Mouse (Mus musculus) forebrain, embryonic 15.5 days (tissue): Measurements from ENCODE around the gene Frmd4b. TPM values are rescaled to one million over a fixed set of nuclear protein-coding genes. Genes with fewer than 3 reads are reported as not detected.
A peak's percentile ranks its signal among the peaks of the same experiment; 100 is the strongest.

Experiments used
- ATAC-seq: fragments of 200-750 bp; cut with Nextera tagmentation; replicated peaks from 2 replicates; pipeline ENCODE4 v1.8.0; 2017; ENCODE audit warnings: mild to moderate bottlenecking, moderate TSS enrichment, moderate library complexity
- H3K27ac ChIP-seq: fragments of 300-500 bp; sonication (generic); replicated peaks from 2 replicates; pipeline ENCODE4 v1.5.1; 2015; ENCODE audit warnings: mild to moderate bottlenecking, inconsistent platforms
- H3K27me3 ChIP-seq: fragments of 300-500 bp; sonication (generic); 2 replicates; pipeline ENCODE4 v1.6.1; 2015; ENCODE audit warnings: inconsistent platforms
- H3K36me3 ChIP-seq: fragments of 300-500 bp; sonication (generic); 2 replicates; pipeline ENCODE4 v1.6.1; 2015; ENCODE audit warnings: mild to moderate bottlenecking, inconsistent platforms
- H3K4me1 ChIP-seq: fragments of 300-500 bp; sonication (generic); 2 replicates; pipeline ENCODE4 v1.6.1; 2015; ENCODE audit warnings: inconsistent platforms
- H3K4me2 ChIP-seq: fragments of 300-500 bp; sonication (generic); replicated peaks from 2 replicates; pipeline ENCODE4 v1.6.1; 2015; ENCODE audit warnings: mild to moderate bottlenecking, inconsistent platforms
- H3K4me3 ChIP-seq: fragments of 300-500 bp; sonication (generic); 2 replicates; pipeline ENCODE4 v1.5.1; 2015; ENCODE audit warnings: mild to moderate bottlenecking, inconsistent platforms
- H3K9ac ChIP-seq: fragments of 300-500 bp; sonication (generic); replicated peaks from 2 replicates; pipeline ENCODE4 v1.6.1; 2015; ENCODE audit warnings: mild to moderate bottlenecking, inconsistent platforms
- H3K9me3 ChIP-seq: fragments of 300-500 bp; sonication (generic); 2 replicates; pipeline ENCODE4 v1.6.1; 2016; ENCODE audit warnings: inconsistent platforms
- whole genome bisulfite sequencing: fragments of 180-500 bp; shearing (Covaris S2); methylation state at CpG from one replicate; pipeline ENCODE4 v1.1.7; 2015; ENCODE audit warnings: mixed read lengths; 5-methylcytosine and 5-hydroxymethylcytosine counted together
- polyA plus RNA-seq: library from polyadenylated mRNA; unstranded; fragments of >200 nt; fragmentation: Nextera tagmentation; extraction: Ambion mirVana; gene quantifications from 2 replicates; pipeline ENCODE4 v1.2.1, GENCODE M21; 2015

The Frmd4b gene
- 49.0 and 51.0 TPM in 2 replicates for polyA plus RNA-seq

DNA sequence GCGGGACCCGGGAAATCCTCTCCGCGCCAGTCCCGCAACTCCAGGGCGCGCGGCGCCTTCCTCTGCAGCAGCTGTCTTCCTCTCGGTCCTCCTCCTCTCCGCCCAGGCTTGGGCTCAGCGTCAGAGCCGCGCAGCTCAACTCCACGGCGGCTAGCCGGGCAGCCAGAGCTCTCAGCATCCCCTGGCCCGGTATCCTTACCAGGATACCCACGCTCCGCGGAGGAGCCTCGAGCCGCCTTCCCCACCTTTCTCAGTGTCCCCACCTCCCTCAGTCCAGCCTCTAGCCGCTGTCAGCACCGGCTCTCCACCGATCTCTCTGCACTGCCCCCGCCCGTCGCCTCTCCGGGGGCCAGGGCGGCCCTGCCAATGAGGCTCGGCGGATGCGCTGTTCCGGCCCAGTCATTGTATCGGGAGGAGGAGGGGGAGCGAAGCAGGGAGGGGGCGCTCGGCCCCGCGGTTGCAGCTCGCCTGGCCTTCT lies at the start of gene Frmd4b:
Gene Frmd4b (minus strand): TSS at position 276 of the 478 bp plus-strand sequence.
- Histone ChIP-seq H3K9me3 (no peaks in the 10 kb centered on the region), H3K4me1 (peaks cover 42% of the 10 kb centered on the region), H3K9ac (peak within 1 kb of the TSS; percentile 91), H3K4me2 (peak within 1 kb of the TSS; percentile 70), H3K36me3 (no peaks in the 10 kb centered on the region), H3K27ac (peak within 1 kb of the TSS; percentile 99), H3K4me3 (peak within 1 kb of the TSS; percentile 94), H3K27me3 (no peaks in the 10 kb centered on the region)
- 2% methylated on average over 41 of the region's 42 CpGs for WGBS
- ATAC-seq, result peak; percentile 92

DNA sequence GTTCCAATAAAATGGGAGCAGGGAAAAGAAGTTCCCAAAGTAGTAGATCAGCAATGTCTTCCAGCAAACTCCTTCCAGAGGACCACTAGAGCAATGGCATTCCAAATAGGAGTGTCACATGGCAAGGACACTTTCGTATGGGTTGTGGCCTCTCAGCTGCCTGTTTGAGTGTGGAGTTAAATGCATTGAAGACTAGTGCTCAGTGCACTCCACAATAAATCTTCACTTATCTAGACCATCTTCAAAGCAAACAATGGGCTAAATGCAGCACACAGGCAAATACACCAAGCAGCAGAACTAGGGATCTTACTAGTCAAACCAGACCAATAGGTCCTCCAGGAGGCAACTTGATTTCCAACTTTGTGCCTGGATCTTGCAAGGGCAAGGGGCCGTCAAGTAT lies 49.1 kb upstream of the Frmd4b start:
- Histone ChIP-seq H3K9me3 (no peaks in the 10 kb centered on the region), H3K9ac (no peak overlapping the region), H3K27ac (peak overlapping the region; percentile 72; the same call in 1 of the 2 replicates), H3K4me3 (no peak overlapping the region), H3K4me1 (peaks cover 14% of the 10 kb centered on the region), H3K4me2 (no peak overlapping the region), H3K27me3 (no peaks in the 10 kb centered on the region), H3K36me3 (no peaks in the 10 kb centered on the region)
- peak; percentile 43; the same call in 1 of the 2 replicates for ATAC-seq
- WGBS, result 12% methylated on average over 2 of the region's 2 CpGs

DNA sequence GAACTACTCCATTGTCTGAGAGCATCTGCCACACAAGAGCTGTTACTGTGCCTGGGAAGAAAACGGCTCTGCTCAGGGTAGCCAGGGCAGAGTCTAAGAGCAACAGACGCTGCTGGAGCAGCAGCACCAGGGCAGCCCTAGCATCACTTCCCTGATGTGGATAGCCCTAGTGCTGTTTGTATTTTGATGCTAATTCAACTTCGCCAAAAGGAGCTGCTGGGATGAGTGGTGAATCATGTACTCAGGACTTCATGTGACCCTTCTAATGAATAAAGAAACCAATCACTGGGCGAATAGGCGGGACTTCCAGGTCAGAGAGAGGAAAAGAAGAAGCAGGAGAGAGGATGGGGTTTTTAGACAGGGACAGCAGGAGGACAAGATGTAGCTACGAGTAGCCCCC lies 41.6 kb upstream of the Frmd4b start:
- Histone ChIP-seq H3K4me3 (no peak overlapping the region), H3K9me3 (no peaks in the 10 kb centered on the region), H3K4me2 (no peak overlapping the region), H3K4me1 (no peaks in the 10 kb centered on the region), H3K27me3 (no peaks in the 10 kb centered on the region), H3K27ac (no peak overlapping the region), H3K9ac (no peak overlapping the region), H3K36me3 (no peaks in the 10 kb centered on the region)
- ATAC-seq, result no peak
- WGBS, result 77% methylated on average over 6 of the region's 6 CpGs

GRCm38 (mm10) chr6:97655986-97656385 lies 38.6 kb upstream of the Frmd4b start:
- no peaks in the 10 kb centered on the region for H3K9me3 ChIP-seq
- 89% methylated on average over 3 of the region's 3 CpGs for WGBS
- no peak overlapping the region for H3K4me2 ChIP-seq
- no peak overlapping the region for H3K27ac ChIP-seq
- no peaks in the 10 kb centered on the region for H3K27me3 ChIP-seq
- no peaks in the 10 kb centered on the region for H3K36me3 ChIP-seq
- H3K9ac ChIP-seq, result no peak overlapping the region
- H3K4me3 ChIP-seq, result no peak overlapping the region
- no peaks in the 10 kb centered on the region for H3K4me1 ChIP-seq
- no peak for ATAC-seq

DNA sequence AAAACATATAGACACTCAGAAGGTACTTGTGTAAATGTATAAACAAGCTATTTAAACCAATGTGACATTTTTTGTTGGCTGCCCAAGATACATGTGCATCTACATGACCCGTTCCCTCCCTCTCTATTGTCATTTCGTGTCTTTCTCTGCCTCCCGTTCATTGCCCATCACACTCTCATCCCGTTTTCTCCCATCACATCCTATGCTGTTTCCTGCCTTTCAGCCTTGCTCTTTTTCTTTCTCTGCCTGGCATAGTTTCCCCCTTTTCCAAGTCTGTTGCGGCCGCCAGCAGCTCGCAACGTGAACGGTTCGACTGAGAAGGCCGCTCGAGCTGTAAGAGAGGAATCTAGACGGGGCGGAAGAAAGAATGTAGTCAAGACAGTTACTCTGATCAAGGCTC lies 30.2 kb upstream of the Frmd4b start:
- Histone ChIP-seq H3K27ac (no peak overlapping the region), H3K4me3 (no peak overlapping the region), H3K9ac (no peak overlapping the region), H3K9me3 (no peaks in the 10 kb centered on the region), H3K27me3 (no peaks in the 10 kb centered on the region), H3K4me1 (no peaks in the 10 kb centered on the region), H3K4me2 (no peak overlapping the region), H3K36me3 (no peaks in the 10 kb centered on the region)
- no peak for ATAC-seq
- 91% methylated on average over 14 of the region's 14 CpGs for WGBS

GRCm38 (mm10) chr6:97623330-97623729 lies 6.0 kb upstream of the Frmd4b start:
- WGBS, result 54% methylated on average over 9 of the region's 9 CpGs
- no peak overlapping the region for H3K4me2 ChIP-seq
- no peaks in the 10 kb centered on the region for H3K27me3 ChIP-seq
- peaks cover 9% of the 10 kb centered on the region for H3K4me1 ChIP-seq
- no peak overlapping the region for H3K27ac ChIP-seq
- ATAC-seq, result no peak
- no peak overlapping the region for H3K9ac ChIP-seq
- no peaks in the 10 kb centered on the region for H3K36me3 ChIP-seq
- no peak overlapping the region for H3K4me3 ChIP-seq
- no peaks in the 10 kb centered on the region for H3K9me3 ChIP-seq

DNA sequence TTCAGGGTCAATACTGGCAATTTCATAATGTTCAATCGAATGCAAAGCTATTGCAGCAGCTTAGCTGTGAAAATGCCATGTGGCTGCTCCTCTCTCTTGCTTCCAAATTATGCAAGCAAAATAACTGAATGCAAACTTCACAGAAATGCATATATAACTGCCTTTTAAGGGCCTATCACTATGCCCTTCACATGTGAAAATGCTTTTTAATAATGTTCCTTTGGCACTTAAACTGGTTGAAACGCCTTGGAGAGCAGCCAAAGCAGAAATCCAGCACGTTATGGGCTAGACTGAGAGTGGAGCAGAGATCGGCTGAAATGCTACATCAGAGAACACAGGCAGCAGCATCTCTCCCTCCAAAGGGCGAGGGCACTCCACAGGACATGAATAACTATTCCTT lies 4.9 kb upstream of the Frmd4b start:
- Histone ChIP-seq H3K27me3 (no peaks in the 10 kb centered on the region), H3K27ac (peak overlapping the region; percentile 23; the same call in 1 of the 2 replicates), H3K9ac (peak overlapping the region; percentile 11; the same call in 1 of the 2 replicates), H3K4me3 (no peak overlapping the region), H3K4me2 (no peak overlapping the region), H3K9me3 (no peaks in the 10 kb centered on the region), H3K4me1 (peaks cover 9% of the 10 kb centered on the region), H3K36me3 (no peaks in the 10 kb centered on the region)
- 44% methylated on average over 5 of the region's 5 CpGs for WGBS
- ATAC-seq, result no peak

- 24% methylated on average over 7 of the region's 7 CpGs for WGBS
- Histone ChIP-seq H3K4me2 (peak overlapping the region; percentile 70), H3K4me1 (peaks cover 44% of the 10 kb centered on the region), H3K27me3 (no peaks in the 10 kb centered on the region), H3K27ac (peak overlapping the region; percentile 99), H3K36me3 (no peaks in the 10 kb centered on the region), H3K9me3 (no peaks in the 10 kb centered on the region), H3K9ac (peak overlapping the region; percentile 91), H3K4me3 (peak overlapping the region; percentile 94)
- ATAC-seq, result no peak
Observed at GRCm38 (mm10) chr6:97617774-97618173, 433 bp upstream of the Frmd4b start.

DNA sequence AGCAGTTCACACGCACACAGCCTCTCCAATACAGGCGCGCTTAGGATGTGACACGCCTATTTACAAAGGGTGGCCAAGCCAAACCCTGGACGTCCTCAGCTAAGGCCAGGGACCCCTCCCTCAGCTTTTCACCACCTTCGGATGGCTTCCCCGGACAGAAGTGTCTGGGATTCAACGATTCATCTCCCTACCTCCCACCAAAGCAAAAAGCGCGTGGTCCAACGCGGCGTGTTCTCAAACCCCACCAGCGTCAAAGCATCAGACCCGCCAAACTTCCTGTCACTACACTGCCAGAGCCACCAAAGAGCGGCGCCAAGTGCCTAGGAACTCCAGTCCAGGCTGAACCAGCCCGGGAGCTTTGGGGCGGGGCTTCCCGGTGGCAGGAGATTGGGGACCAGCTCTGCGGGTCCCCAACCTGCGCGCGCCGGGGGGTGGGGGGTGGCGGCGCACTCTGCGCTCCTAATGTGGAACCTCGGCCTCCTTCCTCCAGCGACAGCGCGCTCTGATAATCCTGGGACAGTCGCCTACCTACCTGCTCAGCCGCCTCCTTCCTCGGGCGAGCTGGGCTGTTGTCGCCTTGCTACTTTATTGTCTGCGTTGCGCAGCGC lies 579 bp downstream of the Frmd4b start:
- H3K27ac ChIP-seq, result peak overlapping the region; percentile 99
- no peaks in the 10 kb centered on the region for H3K27me3 ChIP-seq
- H3K4me3 ChIP-seq, result peak overlapping the region; percentile 94
- peak overlapping the region; percentile 91 for H3K9ac ChIP-seq
- no peaks in the 10 kb centered on the region for H3K36me3 ChIP-seq
- H3K4me1 ChIP-seq, result peaks cover 41% of the 10 kb centered on the region
- WGBS, result under 1% methylated on average over 40 of the region's 40 CpGs
- peak; percentile 84 for ATAC-seq
- H3K4me2 ChIP-seq, result peak overlapping the region; percentile 70
- no peaks in the 10 kb centered on the region for H3K9me3 ChIP-seq

DNA sequence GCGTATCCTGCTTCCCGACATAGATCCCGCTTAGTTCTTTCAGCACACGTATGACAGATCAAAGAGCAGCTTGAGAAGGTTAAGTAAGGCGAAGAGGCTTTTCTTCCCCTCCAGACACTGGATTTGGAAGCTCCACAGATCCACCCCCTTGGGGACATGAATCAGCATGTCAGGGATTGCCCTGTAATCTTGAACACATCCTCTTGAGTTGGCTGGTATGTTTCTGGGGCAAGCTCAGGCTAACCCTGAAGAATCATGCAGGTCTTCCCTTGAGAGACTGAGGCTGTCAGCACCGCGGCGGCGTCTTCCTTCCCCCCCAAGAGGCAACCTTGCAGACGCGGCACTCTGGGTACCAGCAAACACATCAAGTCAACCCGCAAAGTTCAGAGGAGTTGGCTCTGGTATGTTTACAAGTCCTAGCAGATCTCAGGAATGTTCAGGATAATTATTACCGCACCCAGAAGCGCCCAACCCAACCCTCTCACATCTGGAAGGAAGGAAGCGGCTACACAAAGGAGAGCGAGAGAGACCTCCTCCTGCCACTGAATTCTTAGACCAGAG lies 1.4 kb downstream of the Frmd4b start:
- no peak for ATAC-seq
- Histone ChIP-seq H3K27ac (peak overlapping the region; percentile 99), H3K4me3 (peak overlapping the region; percentile 94), H3K9ac (peak overlapping the region; percentile 91), H3K9me3 (no peaks in the 10 kb centered on the region), H3K36me3 (no peaks in the 10 kb centered on the region), H3K4me1 (peaks cover 41% of the 10 kb centered on the region), H3K27me3 (no peaks in the 10 kb centered on the region), H3K4me2 (peak overlapping the region; percentile 70)
- WGBS, result 5% methylated on average over 16 of the region's 16 CpGs

DNA sequence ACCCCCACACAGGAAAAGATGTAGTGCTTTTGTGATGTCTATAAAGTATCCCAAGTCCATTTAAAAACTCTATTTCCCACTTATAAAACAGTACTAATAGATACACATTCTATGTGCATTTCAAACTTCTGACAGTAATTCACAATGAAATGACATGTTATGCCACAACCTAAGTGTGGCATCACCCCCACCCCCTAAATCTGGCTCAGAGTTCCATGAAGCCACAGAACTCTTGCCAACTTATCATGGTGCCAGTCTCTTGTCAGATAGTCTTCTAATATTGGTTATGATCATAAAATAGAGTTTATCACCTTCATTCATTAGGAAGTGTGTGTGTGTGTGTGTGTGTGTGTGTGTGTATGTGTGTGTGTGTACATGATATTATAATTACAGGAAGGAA lies 3.2 kb downstream of the Frmd4b start:
- Histone ChIP-seq H3K4me3 (peak overlapping the region; percentile 94; the same call in 1 of the 2 replicates), H3K9ac (no peak overlapping the region), H3K4me1 (peaks cover 54% of the 10 kb centered on the region), H3K36me3 (no peaks in the 10 kb centered on the region), H3K9me3 (no peaks in the 10 kb centered on the region), H3K27ac (no peak overlapping the region), H3K27me3 (no peaks in the 10 kb centered on the region), H3K4me2 (peak overlapping the region; percentile 70)
- no peak for ATAC-seq

DNA sequence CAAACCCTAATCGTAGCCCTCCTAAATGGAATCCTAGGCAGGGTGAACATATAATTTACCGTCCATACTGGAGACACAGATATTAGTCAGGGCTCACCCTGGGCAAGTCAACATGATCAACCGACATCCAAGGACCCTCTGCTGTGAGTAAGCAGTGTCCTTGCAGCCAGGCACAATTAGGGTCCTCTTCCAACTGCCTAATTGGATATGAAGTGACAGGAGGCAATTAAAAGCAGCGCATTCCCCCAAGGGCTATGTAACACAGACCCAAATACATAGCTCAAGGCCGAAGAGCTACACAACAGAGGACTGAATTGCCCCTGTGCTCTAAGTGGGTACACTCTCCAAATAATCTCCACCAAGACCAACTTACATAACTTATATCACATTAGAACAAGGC lies 4.5 kb downstream of the Frmd4b start:
- no peak for ATAC-seq
- Histone ChIP-seq H3K9me3 (no peaks in the 10 kb centered on the region), H3K9ac (no peak overlapping the region), H3K27me3 (no peaks in the 10 kb centered on the region), H3K4me1 (peaks cover 51% of the 10 kb centered on the region), H3K4me2 (peak overlapping the region; percentile 70; the same call in 1 of the 2 replicates), H3K27ac (no peak overlapping the region), H3K36me3 (no peaks in the 10 kb centered on the region), H3K4me3 (no peak overlapping the region)
- WGBS, result 60% methylated on average over 5 of the region's 5 CpGs
